Mouse (Mus musculus) MEL (cell line): ENCODE measurements around the gene Gm45208. TPM values are rescaled to one million over a fixed set of nuclear protein-coding genes. Genes with fewer than 3 reads are reported as not detected.

Experiments used
- DNase-seq: peaks from one replicate; pipeline ENCODE4 v3.0.0; 2011; ENCODE audit warnings: low read depth, low spot score
- H3K27ac ChIP-seq: 2 replicates; pipeline ENCODE4 v1.5.1; 2012; ENCODE audit warnings: low read depth, mild to moderate bottlenecking, control low read depth, low read length, moderate library complexity; ENCODE audit not compliant: control insufficient read depth
- H3K27me3 ChIP-seq, 2 experiments: fragments of 150-350 bp in 1 of 2; sonication (generic) in 1 of 2; 2 replicates each; pipeline ENCODE4 v1.6.1; 2012; ENCODE audit warnings: low read length in 2 of 2, mild to moderate bottlenecking in 2 of 2, improper control_type of control experiment in 1 of 2, moderate library complexity in 1 of 2; ENCODE audit not compliant: insufficient read depth in 2 of 2, control insufficient read depth in 1 of 2
- H3K36me3 ChIP-seq, 2 experiments: 2 replicates each; pipeline ENCODE4 v1.6.1; 2012 to 2014; ENCODE audit warnings: low read length in 2 of 2, improper control_type of control experiment in 1 of 2, inconsistent platforms in 1 of 2, mild to moderate bottlenecking in 1 of 2; ENCODE audit not compliant: insufficient read depth in 2 of 2, control insufficient read depth in 1 of 2
- H3K4me1 ChIP-seq, 2 experiments: fragments of 150-350 bp in 1 of 2; sonication (generic) in 1 of 2; 2 replicates each; pipeline ENCODE4 v1.6.1; 2012; ENCODE audit warnings: low read length in 2 of 2, improper control_type of control experiment in 1 of 2, mild to moderate bottlenecking in 1 of 2; ENCODE audit not compliant: insufficient read depth in 2 of 2, control insufficient read depth in 1 of 2
- H3K4me3 ChIP-seq, 2 experiments: fragments of 150-350 bp in 1 of 2; sonication (generic) in 1 of 2; 2 replicates each; pipeline ENCODE4 v1.5.1; 2012; ENCODE audit warnings: low read depth in 2 of 2, low read length in 2 of 2, mild to moderate bottlenecking in 2 of 2, moderate library complexity in 2 of 2, control low read depth in 1 of 2, improper control_type of control experiment in 1 of 2; ENCODE audit not compliant: control insufficient read depth in 1 of 2, insufficient read depth in 1 of 2
- H3K79me2 ChIP-seq: 2 replicates; pipeline ENCODE4 v1.6.1; 2012; ENCODE audit warnings: mild to moderate bottlenecking, low read length, moderate library complexity; ENCODE audit not compliant: control insufficient read depth, poor library complexity, insufficient read depth
- H3K9ac ChIP-seq: 2 replicates; pipeline ENCODE4 v1.6.1; 2012; ENCODE audit warnings: low read depth, mild to moderate bottlenecking, control low read depth, low read length, moderate library complexity; ENCODE audit not compliant: control insufficient read depth, poor library complexity, severe bottlenecking
- H3K9me3 ChIP-seq: fragments of 150-350 bp; sonication (generic); replicated peaks from 2 replicates; pipeline ENCODE4 v1.6.1; 2012; ENCODE audit warnings: mild to moderate bottlenecking, low read length, improper control_type of control experiment, moderate library complexity; ENCODE audit not compliant: insufficient read depth
- CTCF ChIP-seq, 3 experiments: IDR thresholded peaks in 2 of 3; conservative IDR thresholded peaks in 1 of 3; 2 replicates each; pipeline ENCODE4 v1.5.1; 2011 to 2012; ENCODE audit warnings: low read length in 3 of 3, low read depth in 2 of 3, mild to moderate bottlenecking in 2 of 3, improper control_type of control experiment in 1 of 3, inconsistent platforms in 1 of 3, mixed read lengths in 1 of 3, moderate library complexity in 1 of 3; ENCODE audit not compliant: control insufficient read depth in 1 of 3, insufficient read depth in 1 of 3, poor library complexity in 1 of 3, severe bottlenecking in 1 of 3
- E2F4 ChIP-seq: IDR thresholded peaks from 2 replicates; pipeline ENCODE4 v1.6.1; 2011; ENCODE audit warnings: low read depth, low read length, improper control_type of control experiment, borderline replicate concordance
- ELF1 ChIP-seq: IDR thresholded peaks from 2 replicates; pipeline ENCODE4 v1.6.1; 2014; ENCODE audit warnings: low read depth, mild to moderate bottlenecking, inconsistent platforms, low read length, improper control_type of control experiment, moderate library complexity
- EP300 ChIP-seq, 2 experiments: IDR thresholded peaks; 2 replicates each; pipeline ENCODE4 v1.6.1; 2011; ENCODE audit warnings: improper control_type of control experiment in 2 of 2, low read length in 2 of 2, low read depth in 1 of 2, mild to moderate bottlenecking in 1 of 2
- ETS1 ChIP-seq: IDR thresholded peaks from 2 replicates; pipeline ENCODE4 v1.6.1; 2012; ENCODE audit warnings: low read depth, mild to moderate bottlenecking, inconsistent platforms, low read length, improper control_type of control experiment, moderate library complexity
- GATA1 ChIP-seq: IDR thresholded peaks from 2 replicates; pipeline ENCODE4 v1.6.1; 2011; ENCODE audit warnings: low read depth, low read length, improper control_type of control experiment
- HCFC1 ChIP-seq: IDR thresholded peaks from 2 replicates; pipeline ENCODE4 v1.6.1; 2012; ENCODE audit warnings: low read depth, mild to moderate bottlenecking, inconsistent platforms, low read length, improper control_type of control experiment, moderate library complexity
- JUND ChIP-seq: IDR thresholded peaks from 2 replicates; pipeline ENCODE4 v1.6.1; 2011; ENCODE audit warnings: low read depth, mild to moderate bottlenecking, improper control_type of control experiment, low read length
- MAX ChIP-seq: IDR thresholded peaks from 2 replicates; pipeline ENCODE4 v1.6.1; 2011; ENCODE audit warnings: low read length, improper control_type of control experiment
- MAZ ChIP-seq: IDR thresholded peaks from 2 replicates; pipeline ENCODE4 v1.6.1; 2012; ENCODE audit warnings: low read depth, mild to moderate bottlenecking, inconsistent platforms, low read length, improper control_type of control experiment
- RAD21 ChIP-seq: IDR thresholded peaks from 2 replicates; pipeline ENCODE4 v1.6.1; 2011; ENCODE audit warnings: mild to moderate bottlenecking, low read depth, low read length, improper control_type of control experiment
- RCOR1 ChIP-seq: IDR thresholded peaks from 2 replicates; pipeline ENCODE4 v1.6.1; 2012; ENCODE audit warnings: low read depth, mild to moderate bottlenecking, inconsistent platforms, low read length, improper control_type of control experiment
- SMC3 ChIP-seq: IDR thresholded peaks from 2 replicates; pipeline ENCODE4 v1.6.1; 2011; ENCODE audit warnings: low read depth, low read length, improper control_type of control experiment
- TAL1 ChIP-seq: IDR thresholded peaks from 2 replicates; pipeline ENCODE4 v1.6.1; 2012; ENCODE audit warnings: mild to moderate bottlenecking, inconsistent platforms, low read length, moderate library complexity, mixed read lengths
- ZC3H11A ChIP-seq: IDR thresholded peaks from 2 replicates; pipeline ENCODE4 v1.6.1; 2012; ENCODE audit warnings: low read depth, mild to moderate bottlenecking, inconsistent platforms, low read length, improper control_type of control experiment
- ZNF384 ChIP-seq: IDR thresholded peaks from 2 replicates; pipeline ENCODE4 v1.6.1; 2012; ENCODE audit warnings: low read depth, mild to moderate bottlenecking, inconsistent platforms, low read length, improper control_type of control experiment
- polyA plus RNA-seq, 2 experiments: library from polyadenylated mRNA; stranded (reverse) in 1 of 2; unstranded in 1 of 2; fragments of >175 nt in 1 of 2; fragments of >200 nt in 1 of 2; gene quantifications; 2 replicates each; pipeline versions ENCODE4 v1.2.1 to v1.2.4; 2012; ENCODE audit warnings: low replicate concordance in 2 of 2, low read depth in 1 of 2; ENCODE audit not compliant: insufficient read length in 2 of 2, insufficient read depth in 1 of 2, missing spikeins in 1 of 2
- total RNA-seq: library from RNA; depleted of rRNA; stranded (reverse); fragments of 300-350 nt; gene quantifications from 2 replicates; pipeline ENCODE4 v1.2.3, GENCODE M21; 2012

The Gm45208 gene
- total and polyA plus RNA-seq, 3 experiments, result 11.0 TPM; not detected in 2

DNA sequence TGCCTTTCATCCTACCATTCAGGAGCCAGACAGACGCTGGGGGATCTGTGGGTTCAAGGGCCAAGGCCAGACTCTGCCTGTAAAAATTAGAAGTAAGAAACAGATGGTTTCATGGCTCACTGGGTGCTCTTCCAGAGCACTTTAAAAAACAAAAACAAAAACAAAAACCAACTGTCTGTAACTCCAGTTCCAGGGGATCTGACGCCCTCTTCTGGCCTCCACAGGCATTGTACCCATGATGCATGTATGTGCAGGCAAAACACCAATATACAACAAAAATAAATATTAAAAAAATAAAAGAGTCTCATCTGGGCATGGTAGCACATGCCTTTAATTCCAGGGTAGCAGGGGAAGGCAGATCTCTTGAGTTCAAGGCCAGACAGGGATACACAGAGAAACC, 50.7 kb downstream of the Gm45208 start:
- Histone ChIP-seq H3K27ac (no peak overlapping the region), H3K9me3 (no peaks in the 10 kb centered on the region), H3K36me3 (peaks cover 15 to 50% of the 10 kb centered on the region in 2 experiments), H3K9ac (no peak overlapping the region), H3K4me3 (no peak overlapping the region), H3K79me2 (no peaks in the 10 kb centered on the region; the same call in 1 of the 2 replicates), H3K4me1 (peaks cover 35 to 39% of the 10 kb centered on the region in 2 experiments), H3K27me3 (no peaks in the 10 kb centered on the region)
- no peak for DNase-seq
- TF ChIP-seq RAD21, result peak; percentile 38
- TF ChIP-seq JUND, result no peak
- TF ChIP-seq SMC3, result peak; percentile 55
- peak; percentile 61 to 66 (median 64) for TF ChIP-seq CTCF (IDR thresholded peaks at IDR 0.05 in 2 of 3, conservative IDR thresholded peaks at IDR 0.05 in 1 of 3; ENCODE audit: control insufficient read depth in 1 of 3, insufficient read depth in 1 of 3, low read depth in 2 of 3, low read length in 3 of 3, poor library complexity in 1 of 3, severe bottlenecking in 1 of 3)
- TF ChIP-seq MAZ, result no peak
- TF ChIP-seq ZC3H11A, result 0 out of 2 replicates have a peak, but pooled peaks have one; percentile 30

DNA sequence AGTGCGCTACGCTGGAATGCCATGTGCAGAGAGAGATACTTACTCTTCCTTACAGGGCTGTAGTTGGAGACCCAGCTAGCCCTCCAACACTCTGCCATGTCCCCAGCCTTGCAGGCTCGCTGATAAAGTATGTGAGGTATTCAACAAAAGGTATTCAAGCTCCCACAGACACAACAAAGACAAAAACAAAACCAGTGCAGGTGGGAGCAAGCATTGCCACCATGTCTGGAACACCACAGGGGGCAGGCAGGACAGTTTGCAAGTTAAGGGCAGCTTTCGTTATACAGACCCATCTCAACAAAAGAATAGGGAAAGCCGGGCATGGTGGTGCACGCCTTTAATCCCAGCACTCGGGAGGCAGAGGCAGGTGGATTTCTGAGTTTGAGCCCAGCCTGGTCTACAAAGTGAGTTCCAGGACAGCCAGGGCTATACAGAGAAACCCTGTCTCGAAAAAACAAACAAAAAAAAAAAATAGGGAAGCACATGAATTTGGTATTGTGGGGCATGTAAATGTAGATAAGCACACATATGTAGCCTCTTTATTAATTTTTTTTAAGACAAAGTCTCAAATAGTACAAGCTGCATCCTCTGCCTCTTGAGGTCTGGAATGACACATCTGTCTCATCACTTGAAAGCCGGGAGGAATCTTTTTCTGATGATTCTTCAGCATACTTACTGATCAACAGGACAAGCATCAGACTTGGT, 53.6 kb downstream of the Gm45208 start:
- peak in 1 of 2 experiments; percentile 38; a peak in 1 of 4 replicates for TF ChIP-seq EP300 (IDR thresholded peaks at IDR 0.05; ENCODE audit: low read depth in 1 of 2, low read length in 2 of 2)
- TF ChIP-seq HCFC1, result no peak
- no peak for TF ChIP-seq JUND
- TF ChIP-seq TAL1, result peak; percentile 50; the same call in 1 of the 2 replicates
- TF ChIP-seq RCOR1, result no peak
- no peak for TF ChIP-seq E2F4
- peak; percentile 55; the same call in 1 of the 2 replicates for TF ChIP-seq GATA1
- TF ChIP-seq ELF1, result no peak
- peak; percentile 53; the same call in 1 of the 2 replicates for TF ChIP-seq ETS1
- TF ChIP-seq MAX, result no peak; the same call in 1 of the 2 replicates
- TF ChIP-seq ZNF384, result peak; percentile 90
- H3K27ac ChIP-seq, result peak overlapping the region; percentile 95
- peak; percentile 70 for DNase-seq
- H3K36me3 ChIP-seq, result peaks cover 3 to 36% of the 10 kb centered on the region in 2 experiments; a peak in 2 of 4 replicates
- H3K4me1 ChIP-seq, result peaks cover 18 to 31% of the 10 kb centered on the region in 2 experiments
- no peaks in the 10 kb centered on the region for H3K9me3 ChIP-seq
- H3K27me3 ChIP-seq, result no peaks in the 10 kb centered on the region
- peak overlapping the region; percentile 15 for H3K9ac ChIP-seq
- H3K4me3 ChIP-seq, result no peak overlapping the region
- no peaks in the 10 kb centered on the region; the same call in 1 of the 2 replicates for H3K79me2 ChIP-seq
